Mouse (Mus musculus): ENCODE measurements around the gene Disc1. TPM values are rescaled to one million over a fixed set of nuclear protein-coding genes. Genes with fewer than 3 reads are reported as not detected.

Gene Disc1
- polyA plus RNA-seq, 1 experiment = 1.8 TPM

DNA sequence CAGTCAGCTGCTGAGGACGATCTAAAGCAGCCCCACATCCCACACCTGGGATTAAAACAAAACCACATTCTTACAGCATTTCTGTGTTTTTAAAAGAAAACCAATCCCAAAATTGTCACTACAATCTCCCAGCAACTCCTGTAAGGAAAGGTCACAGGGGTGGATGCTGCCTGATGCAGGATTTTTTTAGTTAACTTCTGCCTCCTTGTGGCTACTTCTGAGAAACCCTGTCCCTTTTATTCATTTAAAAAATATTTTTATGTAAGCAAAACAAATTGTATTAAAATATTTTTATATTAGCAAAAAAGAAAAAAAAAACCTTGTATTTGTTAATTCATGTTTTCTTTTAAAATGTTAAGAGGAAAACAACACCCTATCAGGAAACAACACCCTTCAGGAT is 8.2 kb upstream of the Disc1 start:
- H3K36me3 ChIP-seq (ENCODE audit: control insufficient read depth, insufficient read depth, low read length) = no peaks in the 10 kb centered on the region
- no peak for DNase-seq (ENCODE audit: low read depth in 1 of 2, low spot score in 2 of 2)
- peaks cover 2% of the 10 kb centered on the region; the same call in 1 of the 2 replicates for H3K4me1 ChIP-seq (ENCODE audit: control insufficient read depth, insufficient read depth, insufficient read length)
- TF ChIP-seq CTCF (IDR thresholded peaks at IDR 0.05; ENCODE audit: extremely low read depth, insufficient read depth, insufficient read length, insufficient replicate concordance) (no peak), POLR2A (IDR thresholded peaks at IDR 0.05; ENCODE audit: low read depth, low read length) (no peak)
- no peak overlapping the region for H3K4me3 ChIP-seq (ENCODE audit: extremely low read depth, insufficient read depth, insufficient read length)
- WGBS = 87% methylated on average over 1 of the region's 1 CpGs
- no peaks in the 10 kb centered on the region for H3K27me3 ChIP-seq (ENCODE audit: control insufficient read depth, insufficient read depth, low read length)
- H3K27ac ChIP-seq (ENCODE audit: insufficient read depth, low read length) = no peak overlapping the region

DNA sequence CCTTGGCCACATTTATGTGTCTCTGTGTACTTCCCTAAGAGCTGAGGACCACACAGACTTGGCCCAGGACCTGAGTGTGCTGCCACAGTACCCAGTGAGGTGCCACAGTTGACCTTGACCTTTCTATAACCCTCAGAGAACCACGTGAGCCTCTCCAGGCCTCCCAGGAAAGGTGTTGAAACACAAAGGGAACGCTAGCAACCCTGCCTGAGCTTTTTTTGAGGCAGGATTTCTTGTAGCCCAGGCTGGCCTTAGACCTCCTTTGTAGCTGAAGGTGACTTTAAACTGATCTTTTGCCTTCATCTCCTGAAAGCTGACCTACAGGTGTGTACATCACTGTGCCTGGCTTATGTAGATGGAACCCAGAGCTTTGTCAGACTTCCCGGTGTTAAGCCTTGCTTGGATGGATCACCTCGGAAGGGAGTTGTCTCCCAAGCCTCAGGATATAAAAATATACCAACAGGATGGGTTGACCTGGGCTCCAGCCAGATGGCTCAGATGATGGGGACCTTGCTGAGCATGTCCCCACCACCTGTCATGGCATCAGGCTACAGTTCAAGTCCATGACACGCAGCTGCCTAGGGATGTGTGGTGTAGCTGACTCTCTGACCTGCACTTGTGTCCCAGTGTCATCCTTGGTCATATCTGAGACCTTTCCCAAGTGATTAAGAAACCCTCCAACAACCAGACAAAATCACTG is 4.8 kb upstream of the Disc1 start:
- no peaks in the 10 kb centered on the region for H3K27me3 ChIP-seq (ENCODE audit: control insufficient read depth, insufficient read depth, low read length)
- H3K4me3 ChIP-seq (ENCODE audit: extremely low read depth, insufficient read depth, insufficient read length) = no peak overlapping the region
- no peak for DNase-seq (ENCODE audit: low read depth in 1 of 2, low spot score in 2 of 2)
- no peak overlapping the region for H3K27ac ChIP-seq (ENCODE audit: insufficient read depth, low read length)
- 86% methylated on average over 5 of the region's 5 CpGs for WGBS
- no peaks in the 10 kb centered on the region for H3K36me3 ChIP-seq (ENCODE audit: control insufficient read depth, insufficient read depth, low read length)
- TF ChIP-seq CTCF (IDR thresholded peaks at IDR 0.05; ENCODE audit: extremely low read depth, insufficient read depth, insufficient read length, insufficient replicate concordance) (no peak), POLR2A (IDR thresholded peaks at IDR 0.05; ENCODE audit: low read depth, low read length) (no peak)
- H3K4me1 ChIP-seq (ENCODE audit: control insufficient read depth, insufficient read depth, insufficient read length) = peaks cover 2% of the 10 kb centered on the region; the same call in 1 of the 2 replicates

DNA sequence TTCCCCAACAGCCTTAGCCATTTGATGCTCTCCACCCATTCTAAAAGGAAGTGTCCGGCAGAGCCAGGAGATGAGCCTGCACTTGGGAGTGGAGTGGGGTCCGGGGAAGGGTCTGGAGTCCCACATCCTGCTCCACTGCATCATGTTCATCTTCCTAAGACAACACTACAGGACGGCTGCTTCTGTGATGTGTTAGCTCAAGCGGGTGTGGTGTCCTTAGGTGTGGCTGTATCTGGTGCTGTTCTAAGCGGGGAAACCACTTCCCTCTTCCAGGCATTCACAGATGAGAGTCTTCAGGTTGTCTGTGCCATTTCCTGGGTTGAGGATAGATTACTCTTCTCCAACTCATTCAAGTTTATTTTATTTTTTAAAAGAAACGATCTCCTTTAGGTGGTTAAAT is 4.2 kb upstream of the Disc1 start:
- no peak for TF ChIP-seq CTCF (IDR thresholded peaks at IDR 0.05; ENCODE audit: extremely low read depth, insufficient read depth, insufficient read length, insufficient replicate concordance)
- TF ChIP-seq POLR2A (IDR thresholded peaks at IDR 0.05; ENCODE audit: low read depth, low read length) = no peak
- WGBS = 58% methylated on average over 6 of the region's 6 CpGs
- DNase-seq (ENCODE audit: low read depth in 1 of 2, low spot score in 2 of 2) = no peak

DNA sequence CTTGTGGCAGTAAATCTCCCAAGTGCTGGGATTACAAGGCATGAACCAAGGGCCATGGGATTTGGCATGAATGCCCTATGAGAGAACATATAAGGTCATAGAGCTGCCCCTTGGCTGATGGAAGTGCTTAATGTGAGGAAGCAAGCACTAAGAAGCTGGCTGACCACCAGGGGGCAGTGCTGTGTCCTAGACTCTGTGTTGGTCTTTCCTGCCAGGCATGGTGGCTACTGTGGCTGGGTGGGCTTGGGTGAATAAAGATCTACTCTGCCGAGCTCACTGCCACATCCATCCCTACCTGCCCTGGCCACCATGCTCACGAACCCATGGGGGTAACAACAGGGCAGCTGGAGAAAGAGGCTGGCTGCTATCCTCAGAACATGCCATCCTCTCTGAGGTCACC is 2.0 kb upstream of the Disc1 start:
- peak; percentile 29 to 72 for DNase-seq (ENCODE audit: low read depth in 1 of 2, low spot score in 2 of 2)
- Histone ChIP-seq H3K36me3 (ENCODE audit: control insufficient read depth, insufficient read depth, low read length) (no peaks in the 10 kb centered on the region), H3K4me3 (ENCODE audit: extremely low read depth, insufficient read depth, insufficient read length) (no peak overlapping the region), H3K4me1 (ENCODE audit: control insufficient read depth, insufficient read depth, insufficient read length) (peaks cover 2% of the 10 kb centered on the region; the same call in 1 of the 2 replicates), H3K27ac (ENCODE audit: insufficient read depth, low read length) (no peak overlapping the region), H3K27me3 (ENCODE audit: control insufficient read depth, insufficient read depth, low read length) (0 out of 2 replicates have a peak, but pooled peaks cover 1% of the 10 kb centered on the region)
- TF ChIP-seq POLR2A (IDR thresholded peaks at IDR 0.05; ENCODE audit: low read depth, low read length) (no peak), CTCF (IDR thresholded peaks at IDR 0.05; ENCODE audit: extremely low read depth, insufficient read depth, insufficient read length, insufficient replicate concordance) (peak; percentile 79; the same call in 1 of the 2 replicates)
- 44% methylated on average over 2 of the region's 2 CpGs for WGBS

More for the DNA sequence above, 4.2 kb upstream of the Disc1 start:
- H3K36me3 ChIP-seq (ENCODE audit: control insufficient read depth, insufficient read depth, low read length) = no peaks in the 10 kb centered on the region
- 0 out of 2 replicates have a peak, but pooled peaks cover 1% of the 10 kb centered on the region for H3K27me3 ChIP-seq (ENCODE audit: control insufficient read depth, insufficient read depth, low read length)
- no peak overlapping the region for H3K4me3 ChIP-seq (ENCODE audit: extremely low read depth, insufficient read depth, insufficient read length)
- H3K27ac ChIP-seq (ENCODE audit: insufficient read depth, low read length) = no peak overlapping the region
- peaks cover 2% of the 10 kb centered on the region; the same call in 1 of the 2 replicates for H3K4me1 ChIP-seq (ENCODE audit: control insufficient read depth, insufficient read depth, insufficient read length)

DNA sequence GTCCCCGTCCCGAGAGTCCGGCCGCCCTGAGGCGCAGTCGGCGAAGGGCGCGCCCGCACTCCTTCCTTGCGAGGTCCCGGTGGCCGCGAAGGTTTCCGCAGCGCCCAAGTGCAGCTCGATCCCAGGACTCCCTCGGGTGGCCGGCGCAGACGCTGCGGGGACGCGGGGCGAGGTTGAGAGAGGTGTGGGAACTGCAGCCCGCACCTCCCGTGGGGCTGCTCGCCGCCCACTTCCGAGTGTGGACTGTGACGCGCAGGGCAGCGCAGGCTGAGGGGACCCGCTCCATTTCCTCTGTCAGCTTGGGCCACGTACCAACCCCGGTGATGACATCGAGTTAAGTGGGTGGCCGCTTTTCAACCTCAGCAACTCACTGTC is 428 bp downstream of the Disc1 start:
- Histone ChIP-seq H3K36me3 (ENCODE audit: control insufficient read depth, insufficient read depth, low read length) (no peaks in the 10 kb centered on the region), H3K27ac (ENCODE audit: insufficient read depth, low read length) (peak overlapping the region; percentile 64), H3K4me3 (ENCODE audit: extremely low read depth, insufficient read depth, insufficient read length) (peak overlapping the region; percentile 72), H3K4me1 (ENCODE audit: control insufficient read depth, insufficient read depth, insufficient read length) (peaks cover 2% of the 10 kb centered on the region; the same call in 1 of the 2 replicates), H3K27me3 (ENCODE audit: control insufficient read depth, insufficient read depth, low read length) (0 out of 2 replicates have a peak, but pooled peaks cover 1% of the 10 kb centered on the region)
- TF ChIP-seq POLR2A (IDR thresholded peaks at IDR 0.05; ENCODE audit: low read depth, low read length) = peak; percentile 25; the same call in 1 of the 2 replicates
- TF ChIP-seq CTCF (IDR thresholded peaks at IDR 0.05; ENCODE audit: extremely low read depth, insufficient read depth, insufficient read length, insufficient replicate concordance) = no peak
- WGBS = 1% methylated on average over 38 of the region's 38 CpGs
- DNase-seq (ENCODE audit: low read depth in 1 of 2, low spot score in 2 of 2) = peak; percentile 18 to 49

DNA sequence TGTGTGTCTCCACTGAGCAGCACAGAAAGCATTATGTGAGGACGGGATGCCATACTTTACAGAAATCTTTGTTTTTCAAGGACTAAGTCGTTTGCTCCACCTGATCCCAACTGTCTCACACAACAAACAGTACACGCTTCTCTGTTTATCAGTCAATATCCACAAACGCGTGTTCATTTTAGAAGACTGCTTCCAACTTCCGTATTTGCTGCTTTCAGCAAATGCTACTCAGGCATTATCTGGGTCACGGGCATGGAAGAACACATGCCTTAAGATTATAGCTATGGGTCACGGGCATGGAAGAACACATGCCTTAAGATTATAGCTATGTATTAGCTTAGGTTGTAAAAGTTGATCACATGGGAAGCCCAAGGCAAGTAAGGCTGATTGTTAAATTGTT is 6.9 kb downstream of the Disc1 start:
- TF ChIP-seq CTCF (IDR thresholded peaks at IDR 0.05; ENCODE audit: extremely low read depth, insufficient read depth, insufficient read length, insufficient replicate concordance) = no peak
- no peaks in the 10 kb centered on the region for H3K27me3 ChIP-seq (ENCODE audit: control insufficient read depth, insufficient read depth, low read length)
- H3K36me3 ChIP-seq (ENCODE audit: control insufficient read depth, insufficient read depth, low read length) = no peaks in the 10 kb centered on the region
- DNase-seq (ENCODE audit: low read depth in 1 of 2, low spot score in 2 of 2) = no peak
- no peak overlapping the region for H3K27ac ChIP-seq (ENCODE audit: insufficient read depth, low read length)
- H3K4me1 ChIP-seq (ENCODE audit: control insufficient read depth, insufficient read depth, insufficient read length) = no peaks in the 10 kb centered on the region
- 91% methylated on average over 8 of the region's 8 CpGs for WGBS
- H3K4me3 ChIP-seq (ENCODE audit: extremely low read depth, insufficient read depth, insufficient read length) = no peak overlapping the region

DNA sequence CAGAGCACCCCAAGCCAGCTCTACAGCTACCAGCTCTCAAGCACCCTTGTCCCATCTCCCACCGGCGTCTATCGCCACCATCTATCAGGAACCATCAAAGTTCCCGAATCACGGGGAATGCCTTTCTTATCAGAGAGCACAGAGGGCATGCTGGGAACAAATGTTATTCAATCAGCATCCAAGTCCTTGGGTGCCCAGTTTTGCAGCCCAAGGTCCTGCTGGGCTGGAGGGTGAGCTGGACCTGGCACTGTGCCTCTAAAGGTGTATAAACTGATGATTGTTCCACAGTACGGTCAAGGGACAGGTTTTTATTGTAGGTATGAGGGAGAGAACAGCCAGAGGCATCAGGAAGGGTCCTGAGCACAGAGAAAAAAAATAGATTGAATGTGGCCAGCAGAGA is 11.6 kb downstream of the Disc1 start:
- WGBS = 87% methylated on average over 6 of the region's 6 CpGs
- no peak for TF ChIP-seq POLR2A (IDR thresholded peaks at IDR 0.05; ENCODE audit: low read depth, low read length)
- no peak for TF ChIP-seq CTCF (IDR thresholded peaks at IDR 0.05; ENCODE audit: extremely low read depth, insufficient read depth, insufficient read length, insufficient replicate concordance)
- DNase-seq (ENCODE audit: low read depth in 1 of 2, low spot score in 2 of 2) = no peak
- Histone ChIP-seq H3K4me1 (ENCODE audit: control insufficient read depth, insufficient read depth, insufficient read length) (peaks cover 15% of the 10 kb centered on the region; the same call in 1 of the 2 replicates), H3K4me3 (ENCODE audit: extremely low read depth, insufficient read depth, insufficient read length) (no peak overlapping the region), H3K27me3 (ENCODE audit: control insufficient read depth, insufficient read depth, low read length) (no peaks in the 10 kb centered on the region), H3K36me3 (ENCODE audit: control insufficient read depth, insufficient read depth, low read length) (no peaks in the 10 kb centered on the region), H3K27ac (ENCODE audit: insufficient read depth, low read length) (no peak overlapping the region)
